Mouse (Mus musculus): ENCODE data around the gene Lrig3. TPM values are rescaled to one million over a fixed set of nuclear protein-coding genes. Genes with fewer than 3 reads are reported as not detected.

Lrig3 gene
- polyA plus RNA-seq, 1 experiment, result not detected

DNA sequence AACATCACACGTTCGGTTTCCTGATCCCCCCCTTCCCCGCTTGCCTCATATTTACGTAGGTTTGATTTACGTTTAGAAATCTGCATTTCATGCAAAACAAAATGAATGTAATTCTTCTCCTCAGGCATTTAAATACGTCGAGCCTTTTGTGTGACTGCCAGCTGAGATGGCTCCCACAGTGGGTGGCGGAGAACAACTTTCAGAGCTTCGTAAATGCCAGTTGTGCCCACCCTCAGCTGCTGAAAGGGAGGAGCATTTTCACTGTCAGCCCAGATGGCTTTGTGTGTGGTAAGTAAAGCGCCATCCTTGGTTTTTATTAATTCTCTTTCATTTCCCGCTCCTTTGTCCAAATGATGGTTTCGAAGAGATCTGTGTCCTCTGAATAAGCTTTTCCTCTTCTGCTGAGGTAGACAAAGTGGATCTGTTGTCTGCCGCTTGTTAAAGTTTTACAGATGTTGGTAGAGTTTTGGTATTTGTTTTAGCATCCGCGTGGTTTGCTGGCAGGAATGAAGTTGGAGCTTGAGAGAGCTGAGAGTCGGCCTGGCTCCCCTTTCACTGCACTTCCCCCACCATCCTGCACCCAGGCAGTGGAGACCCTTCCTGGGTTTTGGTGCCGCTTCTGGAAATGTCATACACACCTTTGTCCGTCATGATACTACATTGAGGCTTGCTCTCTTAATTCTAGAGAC lies 37.0 kb downstream of the Lrig3 start:
- WGBS, result 38% methylated on average over 18 of the region's 18 CpGs
- Histone ChIP-seq H3K4me3 (ENCODE audit: insufficient read depth, low read depth, low read length) (peak overlapping the region; percentile 11; the same call in 1 of the 2 replicates), H3K27ac (ENCODE audit: insufficient read depth, low read depth, low read length) (peak overlapping the region; percentile 48; the same call in 1 of the 2 replicates), H3K4me1 (ENCODE audit: control insufficient read depth, insufficient read depth, low read length) (peaks cover 5% of the 10 kb centered on the region; the same call in 1 of the 2 replicates)
- no peak for TF ChIP-seq CTCF (IDR thresholded peaks at IDR 0.05; ENCODE audit: insufficient read depth, low read depth, low read length)
- no peak for TF ChIP-seq POLR2A (IDR thresholded peaks at IDR 0.05; ENCODE audit: insufficient read depth, low read depth, low read length)

GRCm38 (mm10) chr10:126003857-126004256 lies 37.9 kb downstream of the Lrig3 start:
- H3K27ac ChIP-seq (ENCODE audit: insufficient read depth, low read depth, low read length), result no peak overlapping the region
- TF ChIP-seq POLR2A (IDR thresholded peaks at IDR 0.05; ENCODE audit: insufficient read depth, low read depth, low read length) (no peak), CTCF (IDR thresholded peaks at IDR 0.05; ENCODE audit: insufficient read depth, low read depth, low read length) (no peak)
- H3K4me3 ChIP-seq (ENCODE audit: insufficient read depth, low read depth, low read length), result no peak overlapping the region
- peaks cover 5% of the 10 kb centered on the region; the same call in 1 of the 2 replicates for H3K4me1 ChIP-seq (ENCODE audit: control insufficient read depth, insufficient read depth, low read length)
- 81% methylated on average over 1 of the region's 1 CpGs for WGBS

- no peak overlapping the region for H3K27ac ChIP-seq (ENCODE audit: insufficient read depth, low read depth, low read length)
- TF ChIP-seq POLR2A (IDR thresholded peaks at IDR 0.05; ENCODE audit: insufficient read depth, low read depth, low read length) (no peak), CTCF (IDR thresholded peaks at IDR 0.05; ENCODE audit: insufficient read depth, low read depth, low read length) (no peak)
- H3K4me1 ChIP-seq (ENCODE audit: control insufficient read depth, insufficient read depth, low read length), result peaks cover 3% of the 10 kb centered on the region; the same call in 1 of the 2 replicates
- H3K4me3 ChIP-seq (ENCODE audit: insufficient read depth, low read depth, low read length), result no peak overlapping the region
- 87% methylated on average over 11 of the region's 11 CpGs for WGBS
These were observed 47.7 kb downstream of the Lrig3 start for GRCm38 (mm10) chr10:126013667-126014066.

- peaks cover 3% of the 10 kb centered on the region; the same call in 1 of the 2 replicates for H3K4me1 ChIP-seq (ENCODE audit: control insufficient read depth, insufficient read depth, low read length)
- no peak for TF ChIP-seq POLR2A (IDR thresholded peaks at IDR 0.05; ENCODE audit: insufficient read depth, low read depth, low read length)
- no peak for TF ChIP-seq CTCF (IDR thresholded peaks at IDR 0.05; ENCODE audit: insufficient read depth, low read depth, low read length)
- WGBS, result 95% methylated on average over 8 of the region's 8 CpGs
- H3K27ac ChIP-seq (ENCODE audit: insufficient read depth, low read depth, low read length), result no peak overlapping the region
- H3K4me3 ChIP-seq (ENCODE audit: insufficient read depth, low read depth, low read length), result no peak overlapping the region
These were observed 48.7 kb downstream of the Lrig3 start for GRCm38 (mm10) chr10:126014673-126015072.

DNA sequence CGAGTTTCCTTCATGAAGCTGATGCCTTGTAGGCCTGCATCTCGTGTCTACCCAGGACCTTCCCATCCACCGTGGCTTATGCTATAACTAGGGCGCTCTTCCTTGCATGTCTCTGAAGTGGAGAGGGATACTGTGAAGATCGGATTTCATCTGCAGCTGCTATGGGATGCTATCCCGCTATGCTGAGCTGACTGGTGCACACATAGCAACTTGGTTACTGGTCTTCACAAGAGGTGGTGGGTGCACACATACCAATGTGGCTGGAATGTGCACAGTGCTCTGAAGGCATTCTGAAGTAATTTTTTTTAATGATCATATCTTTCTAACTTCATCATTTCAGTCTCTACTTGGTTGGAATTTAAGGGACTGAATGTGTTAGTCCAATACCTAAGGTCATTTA lies 49.7 kb downstream of the Lrig3 start:
- no peak for TF ChIP-seq POLR2A (IDR thresholded peaks at IDR 0.05; ENCODE audit: insufficient read depth, low read depth, low read length)
- no peak for TF ChIP-seq CTCF (IDR thresholded peaks at IDR 0.05; ENCODE audit: insufficient read depth, low read depth, low read length)
- 95% methylated on average over 6 of the region's 6 CpGs for WGBS
- H3K4me3 ChIP-seq (ENCODE audit: insufficient read depth, low read depth, low read length), result no peak overlapping the region
- no peaks in the 10 kb centered on the region for H3K4me1 ChIP-seq (ENCODE audit: control insufficient read depth, insufficient read depth, low read length)
- no peak overlapping the region for H3K27ac ChIP-seq (ENCODE audit: insufficient read depth, low read depth, low read length)

DNA sequence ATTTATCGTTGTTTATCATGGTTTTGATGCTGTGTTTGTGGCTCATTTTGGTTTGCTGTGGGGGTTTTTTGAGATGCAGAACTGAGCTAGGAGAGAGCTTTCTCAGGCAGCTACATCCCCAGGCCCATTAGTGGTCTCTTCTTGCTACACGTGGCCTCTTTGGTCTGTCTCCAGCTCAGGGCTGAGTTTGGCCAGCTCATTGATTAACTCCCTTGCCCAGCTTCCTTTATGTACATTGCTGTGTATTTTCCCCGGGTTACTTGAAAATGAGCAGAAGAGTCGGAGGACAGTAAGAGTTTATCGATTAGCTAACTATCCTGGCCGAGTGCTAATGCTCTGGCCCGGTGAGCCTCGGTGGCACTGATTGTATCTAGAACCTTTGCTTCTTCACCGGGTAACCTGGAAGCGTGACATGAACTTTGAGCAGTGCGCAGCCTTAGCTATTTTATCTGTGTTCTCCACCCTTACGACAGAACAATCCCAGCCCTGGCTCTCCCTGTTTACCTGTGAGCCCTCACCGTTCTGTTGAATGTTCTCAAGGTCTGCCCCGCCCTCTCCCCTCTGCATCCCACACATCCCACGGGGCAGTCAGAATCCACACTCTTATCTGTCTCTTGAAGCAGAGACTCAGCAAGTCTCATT lies 53.5 kb downstream of the Lrig3 start:
- no peak for TF ChIP-seq POLR2A (IDR thresholded peaks at IDR 0.05; ENCODE audit: insufficient read depth, low read depth, low read length)
- no peak for TF ChIP-seq CTCF (IDR thresholded peaks at IDR 0.05; ENCODE audit: insufficient read depth, low read depth, low read length)
- H3K4me3 ChIP-seq (ENCODE audit: insufficient read depth, low read depth, low read length), result no peak overlapping the region
- H3K27ac ChIP-seq (ENCODE audit: insufficient read depth, low read depth, low read length), result no peak overlapping the region
- WGBS, result 91% methylated on average over 15 of the region's 15 CpGs
- no peaks in the 10 kb centered on the region for H3K4me1 ChIP-seq (ENCODE audit: control insufficient read depth, insufficient read depth, low read length)

GRCm38 (mm10) chr10:126028574-126029440 lies 62.8 kb downstream of the Lrig3 start:
- H3K27ac ChIP-seq (ENCODE audit: insufficient read depth, low read depth, low read length), result no peak overlapping the region
- H3K4me1 ChIP-seq (ENCODE audit: control insufficient read depth, insufficient read depth, low read length), result no peaks in the 10 kb centered on the region
- WGBS, result 40% methylated on average over 8 of the region's 8 CpGs
- no peak overlapping the region for H3K4me3 ChIP-seq (ENCODE audit: insufficient read depth, low read depth, low read length)
- TF ChIP-seq POLR2A (IDR thresholded peaks at IDR 0.05; ENCODE audit: insufficient read depth, low read depth, low read length), result no peak
- no peak for TF ChIP-seq CTCF (IDR thresholded peaks at IDR 0.05; ENCODE audit: insufficient read depth, low read depth, low read length)

- Histone ChIP-seq H3K4me1 (ENCODE audit: control insufficient read depth, insufficient read depth, low read length) (no peaks in the 10 kb centered on the region), H3K27ac (ENCODE audit: insufficient read depth, low read depth, low read length) (no peak overlapping the region), H3K4me3 (ENCODE audit: insufficient read depth, low read depth, low read length) (no peak overlapping the region)
- no peak for TF ChIP-seq CTCF (IDR thresholded peaks at IDR 0.05; ENCODE audit: insufficient read depth, low read depth, low read length)
- TF ChIP-seq POLR2A (IDR thresholded peaks at IDR 0.05; ENCODE audit: insufficient read depth, low read depth, low read length), result no peak
- 38% methylated on average over 7 of the region's 7 CpGs for WGBS
These were observed 63.6 kb downstream of the Lrig3 start for GRCm38 (mm10) chr10:126029441-126030114.
